Mouse (Mus musculus) ovary, adult 18-20 months (tissue): Measurements from ENCODE around the gene Ulk1.

Source experiments
- DNase-seq: peaks from one replicate; pipeline ENCODE4 v3.0.0; 2022; ENCODE audit warnings: low spot score, mixed read lengths

The Ulk1 gene

DNA sequence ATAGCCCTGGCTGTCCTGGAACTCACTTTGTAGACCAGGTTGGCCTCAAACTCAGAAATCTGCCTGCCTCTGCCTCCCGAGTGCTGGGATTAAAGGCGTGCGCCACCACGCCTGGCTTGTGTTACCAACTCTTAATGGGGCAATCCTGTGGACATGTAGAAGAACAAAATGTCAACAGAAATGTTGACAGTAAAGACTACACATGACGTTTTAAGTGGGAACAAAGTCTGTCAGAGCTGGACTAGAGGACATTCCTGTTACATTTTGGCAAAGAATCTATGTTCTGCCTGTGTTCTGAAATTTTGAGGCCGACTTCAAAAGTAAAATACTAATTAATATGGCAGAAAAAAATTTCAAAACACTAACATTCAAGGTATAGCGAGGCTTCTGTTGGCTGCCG lies 46.0 kb downstream of the Ulk1 start:
- no peak for DNase-seq

DNA sequence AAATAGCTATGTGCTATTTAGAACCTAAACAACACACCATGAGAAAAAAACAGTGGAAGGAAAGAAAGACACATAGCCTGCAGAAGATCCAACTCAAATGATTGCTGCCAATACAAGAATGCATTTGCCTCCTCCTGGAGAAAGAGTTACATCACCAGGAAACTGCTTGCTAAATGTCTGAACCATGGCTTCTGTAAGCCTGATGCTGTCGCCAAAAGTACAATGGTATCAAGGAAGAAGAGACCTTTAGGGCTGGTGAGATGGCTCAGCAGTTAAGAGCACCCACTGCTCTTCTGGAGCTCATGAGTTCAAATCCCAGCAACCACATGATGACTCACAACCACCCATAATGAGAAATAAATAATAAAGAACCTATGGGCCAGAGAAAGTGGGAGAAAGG lies 64.9 kb downstream of the Ulk1 start:
- no peak for DNase-seq

DNA sequence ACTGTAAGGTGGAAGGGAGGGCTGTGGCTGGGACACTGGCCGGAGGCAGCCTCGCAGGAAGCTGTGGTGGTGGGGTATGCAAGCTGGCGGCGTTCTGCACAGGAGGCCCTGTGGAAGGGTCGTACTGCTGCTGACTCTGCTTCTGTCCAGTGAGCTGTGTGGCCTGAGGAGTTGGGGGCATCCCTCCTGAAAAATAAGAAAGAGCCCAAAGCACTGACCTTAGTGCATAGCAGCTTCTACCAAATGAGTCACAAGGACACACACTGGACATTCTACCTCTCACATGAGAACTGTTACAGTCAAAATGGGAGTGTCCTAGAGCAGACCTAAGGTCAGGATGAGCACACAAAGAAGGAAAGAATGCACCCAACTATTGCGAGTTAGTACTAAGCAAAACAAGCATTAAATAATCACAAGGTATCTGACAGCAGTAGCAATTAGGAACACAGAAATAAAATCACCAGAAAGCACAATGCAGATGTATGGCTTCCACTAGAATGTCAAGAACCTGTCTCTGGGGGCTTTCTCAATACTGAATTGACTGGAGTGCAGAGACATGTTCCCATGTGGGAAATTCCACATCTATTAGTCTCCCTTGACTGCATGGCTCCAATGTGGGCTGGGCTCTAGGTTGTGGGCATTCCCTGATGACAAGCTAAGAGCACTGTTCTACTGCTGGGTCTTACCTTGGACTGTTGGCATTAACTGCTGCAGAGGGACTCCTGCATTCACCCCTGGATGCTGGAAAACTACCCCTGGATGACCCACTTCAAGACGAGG lies 70.2 kb downstream of the Ulk1 start:
- no peak for DNase-seq

DNA sequence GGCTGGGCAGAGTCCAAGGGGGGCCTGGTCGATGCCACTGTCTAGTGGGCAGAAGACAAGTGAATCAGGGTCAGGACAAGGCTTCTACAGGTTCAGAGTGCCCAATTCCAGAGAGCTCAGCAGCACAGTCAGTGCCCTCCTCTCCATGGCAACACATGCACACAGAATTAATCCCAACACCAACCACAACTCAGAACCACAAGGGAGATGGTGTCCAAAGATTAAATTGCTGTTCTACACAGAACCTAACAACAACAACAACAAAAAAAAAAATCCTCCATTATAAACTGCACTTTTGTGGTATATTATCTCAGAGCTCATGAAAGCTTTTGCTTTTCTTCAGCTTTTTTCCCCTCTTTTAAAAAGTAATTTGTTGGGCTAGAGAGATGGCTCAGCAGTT lies 74.3 kb downstream of the Ulk1 start:
- DNase-seq: no peak
